Mouse (Mus musculus): ENCODE measurements at regions not wholly inside any gene's neighbourhood (a gene's known extent, or its start where the extent isn't known, plus 50 kb on each side); places are given as distances from the start of the nearest gene placed in this dataset.

DNA sequence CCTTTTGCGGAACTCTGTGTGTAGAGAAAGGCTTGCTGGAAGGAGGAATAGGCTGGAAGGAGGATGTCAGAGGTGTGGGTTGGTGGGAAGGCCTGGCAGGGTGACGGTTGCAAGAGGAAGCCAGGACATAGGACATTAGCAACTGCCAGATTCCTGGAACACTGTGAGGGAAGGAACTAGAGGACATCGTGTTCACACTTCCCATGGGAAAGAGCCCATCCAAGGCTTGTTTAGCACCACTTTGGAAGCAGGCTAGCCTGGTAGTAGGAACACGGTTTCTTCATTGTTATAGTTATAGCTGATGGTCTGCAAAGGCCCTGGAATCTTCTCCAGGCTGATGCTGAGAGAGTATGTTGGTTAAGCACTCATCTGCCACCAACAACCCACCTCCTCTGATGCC, 80.4 kb upstream of the Dlg1 start:
- TF ChIP-seq CTCF (IDR thresholded peaks at IDR 0.05; ENCODE audit: low read depth) = no peak
- TF ChIP-seq EP300 (IDR thresholded peaks at IDR 0.05; ENCODE audit: low read depth) = no peak

Data from heart, postnatal 0 days (tissue).